Mouse (Mus musculus) testis, adult 2 months (tissue): Measurements from ENCODE around the gene Tnni1. TPM values are rescaled to one million over a fixed set of nuclear protein-coding genes. Genes with fewer than 3 reads are reported as not detected.
A peak's percentile ranks its signal among the peaks of the same experiment; 100 is the strongest.

ENCODE experiments used
- H3K27ac ChIP-seq: fragments of 200-500 bp; 2 replicates; pipeline ENCODE4 v1.5.1; 2012; ENCODE audit warnings: low read depth, low read length; ENCODE audit not compliant: control insufficient read depth, insufficient read depth
- H3K27me3 ChIP-seq: fragments of 200-500 bp; 2 replicates; pipeline ENCODE4 v1.6.1; 2012; ENCODE audit warnings: mild to moderate bottlenecking, low read length, moderate library complexity; ENCODE audit not compliant: control insufficient read depth, insufficient read depth
- H3K36me3 ChIP-seq: fragments of 200-500 bp; 2 replicates; pipeline ENCODE4 v1.6.1; 2012; ENCODE audit warnings: mild to moderate bottlenecking, low read length; ENCODE audit not compliant: control insufficient read depth, insufficient read depth
- H3K4me1 ChIP-seq: fragments of 200-500 bp; 2 replicates; pipeline ENCODE4 v1.6.1; 2012; ENCODE audit warnings: low read length; ENCODE audit not compliant: control insufficient read depth, insufficient read depth
- H3K4me3 ChIP-seq: fragments of 200-500 bp; 2 replicates; pipeline ENCODE4 v1.5.1; 2012; ENCODE audit warnings: low read depth, mild to moderate bottlenecking, low read length, moderate library complexity, mixed read lengths; ENCODE audit not compliant: control insufficient read depth
- CTCF ChIP-seq: fragments of 200-500 bp; IDR thresholded peaks from 2 replicates; pipeline ENCODE4 v1.5.1; 2012; ENCODE audit warnings: low read depth, mild to moderate bottlenecking, inconsistent platforms, low read length, moderate library complexity; ENCODE audit not compliant: control insufficient read depth, insufficient read depth, insufficient replicate concordance
- POLR2A ChIP-seq: fragments of 200-500 bp; IDR thresholded peaks from 2 replicates; pipeline ENCODE4 v1.6.1; 2012; ENCODE audit warnings: low read depth, mild to moderate bottlenecking, inconsistent platforms, low read length, moderate library complexity; ENCODE audit not compliant: control insufficient read depth
- polyA plus RNA-seq: library from polyadenylated mRNA; depleted of rRNA; stranded (reverse); fragments of >200 nt; gene quantifications from 2 replicates; pipeline ENCODE4 v1.2.3, GENCODE M21; 2012

The Tnni1 gene
- polyA plus RNA-seq, 1 experiment: 0.99 TPM

GRCm38 (mm10) chr1:135820736-135821364, 41.6 kb downstream of the Tnni1 start:
- Histone ChIP-seq H3K4me3 (no peak overlapping the region), H3K36me3 (no peaks in the 10 kb centered on the region), H3K27ac (no peak overlapping the region), H3K27me3 (peaks cover 4% of the 10 kb centered on the region; the same call in 1 of the 2 replicates), H3K4me1 (peaks cover 11% of the 10 kb centered on the region)
- TF ChIP-seq CTCF (no peak), POLR2A (no peak)

GRCm38 (mm10) chr1:135821780-135822179, 42.5 kb downstream of the Tnni1 start:
- H3K27ac ChIP-seq: no peak overlapping the region
- peaks cover 4% of the 10 kb centered on the region; the same call in 1 of the 2 replicates for H3K27me3 ChIP-seq
- H3K4me1 ChIP-seq: peaks cover 11% of the 10 kb centered on the region
- H3K4me3 ChIP-seq: no peak overlapping the region
- TF ChIP-seq CTCF (no peak), POLR2A (no peak)
- H3K36me3 ChIP-seq: no peaks in the 10 kb centered on the region

- Histone ChIP-seq H3K36me3 (no peaks in the 10 kb centered on the region), H3K4me3 (no peak overlapping the region), H3K27ac (no peak overlapping the region), H3K27me3 (no peaks in the 10 kb centered on the region), H3K4me1 (no peaks in the 10 kb centered on the region)
- peak; percentile 22; the same call in 1 of the 2 replicates for TF ChIP-seq CTCF
- TF ChIP-seq POLR2A: no peak
Observed at GRCm38 (mm10) chr1:135828918-135829317, 49.7 kb downstream of the Tnni1 start.

- H3K4me3 ChIP-seq: no peak overlapping the region
- TF ChIP-seq CTCF (no peak), POLR2A (no peak)
- H3K36me3 ChIP-seq: no peaks in the 10 kb centered on the region
- no peak overlapping the region; the same call in 1 of the 2 replicates for H3K27ac ChIP-seq
- H3K27me3 ChIP-seq: no peaks in the 10 kb centered on the region
- H3K4me1 ChIP-seq: no peaks in the 10 kb centered on the region
Observed at GRCm38 (mm10) chr1:135834206-135834859, 55.1 kb downstream of the Tnni1 start.

- H3K4me1 ChIP-seq: no peaks in the 10 kb centered on the region
- no peak overlapping the region for H3K4me3 ChIP-seq
- H3K36me3 ChIP-seq: no peaks in the 10 kb centered on the region
- TF ChIP-seq POLR2A: no peak
- TF ChIP-seq CTCF: no peak
- H3K27me3 ChIP-seq: no peaks in the 10 kb centered on the region
- no peak overlapping the region for H3K27ac ChIP-seq
Observed at GRCm38 (mm10) chr1:135834983-135835382, 55.7 kb downstream of the Tnni1 start.

- no peak for TF ChIP-seq POLR2A
- TF ChIP-seq CTCF: no peak
- Histone ChIP-seq H3K36me3 (no peaks in the 10 kb centered on the region), H3K27me3 (no peaks in the 10 kb centered on the region), H3K4me1 (no peaks in the 10 kb centered on the region), H3K4me3 (no peak within 1 kb of the TSS), H3K27ac (no peak within 1 kb of the TSS)
Observed at GRCm38 (mm10) chr1:135835716-135836483, 56.7 kb downstream of the Tnni1 start, which contains the start of gene Tnnt2. TSS of gene Tnnt2 (plus strand) at chr1:135836354.

- Histone ChIP-seq H3K4me3 (no peak overlapping the region), H3K27ac (no peak overlapping the region), H3K27me3 (no peaks in the 10 kb centered on the region), H3K4me1 (no peaks in the 10 kb centered on the region), H3K36me3 (no peaks in the 10 kb centered on the region)
- TF ChIP-seq POLR2A (no peak), CTCF (no peak)
Observed at GRCm38 (mm10) chr1:135838626-135839025, 59.4 kb downstream of the Tnni1 start.
